Mouse (Mus musculus) layer of hippocampus, postnatal 36 days (tissue): ENCODE results near the gene Mydgf. TPM values are rescaled to one million over a fixed set of nuclear protein-coding genes. Genes with fewer than 3 reads are reported as not detected.

ENCODE experiments used
- DNase-seq, 2 experiments: peaks; one replicate each; pipeline ENCODE4 v3.0.0; 2022
- microRNA-seq, 2 experiments: library from miRNA; unstranded; fragments of <30 nt; microRNA quantifications; one replicate each; pipeline ENCODE4 v1.2.0; 2021
- total RNA-seq, 2 experiments: library from RNA; stranded (reverse); gene quantifications; 2 replicates each; pipeline ENCODE4 v1.2.3; 2021

The Mydgf gene
- total RNA-seq, 2 experiments from 2014 or later, result 40.9 to 44.0 TPM

GRCm38 (mm10) chr17:56141702-56142605 is 41.8 kb downstream of the Mydgf start:
- peak; percentile 70 to 71 for DNase-seq

- DNase-seq, result peak; percentile 80 to 85
These were observed 43.7 kb downstream of the Mydgf start, which contains the start of gene Sema6b for GRCm38 (mm10) chr17:56139858-56140595. Gene Sema6b, minus strand, starts transcription at chr17:56140343.

- no peak for DNase-seq
These were observed 44.4 kb downstream of the Mydgf start for GRCm38 (mm10) chr17:56139355-56139754.

GRCm38 (mm10) chr17:56137839-56138613 is 45.7 kb downstream of the Mydgf start:
- no peak for DNase-seq

- DNase-seq, result no peak
These were observed 47.2 kb downstream of the Mydgf start for GRCm38 (mm10) chr17:56136558-56136957.

GRCm38 (mm10) chr17:56134463-56134971 is 49.2 kb downstream of the Mydgf start:
- peak in 1 of 2 experiments; percentile 58 for DNase-seq

- no peak for DNase-seq
These were observed 50.0 kb downstream of the Mydgf start for GRCm38 (mm10) chr17:56133457-56134363.

GRCm38 (mm10) chr17:56132661-56133060 is 51.1 kb downstream of the Mydgf start:
- DNase-seq, result no peak

GRCm38 (mm10) chr17:56131814-56132213 is 51.9 kb downstream of the Mydgf start:
- DNase-seq, result no peak

GRCm38 (mm10) chr17:56131136-56131535 is 52.6 kb downstream of the Mydgf start:
- no peak for DNase-seq

- DNase-seq, result no peak
These were observed 55.5 kb downstream of the Mydgf start for GRCm38 (mm10) chr17:56128246-56128645.

GRCm38 (mm10) chr17:56126175-56126574 is 57.5 kb downstream of the Mydgf start:
- DNase-seq, result no peak

Small RNA genes lying within 50 kb of the gene (microRNA-seq; reads per million reads assigned to microRNA genes)
- 0 reads per million in 2 experiments for gene Gm44397

Other genes with a start within 250 kb of the Mydgf start
- gene Zfp119b, start 234.4 kb downstream of the Mydgf start, total RNA-seq, result 1 to 10 TPM; 3.4 to 5.4 TPM
- 1 to 10 TPM; 1.1 to 1.2 TPM for gene Ebi3, start 231.3 kb downstream of the Mydgf start, total RNA-seq
- gene Yju2, start 224.8 kb downstream of the Mydgf start, total RNA-seq, result 10 to 100 TPM; 17.4 to 20.5 TPM
- gene Shd, start 213.5 kb downstream of the Mydgf start, total RNA-seq, result 10 to 100 TPM; 24.4 to 26.8 TPM
- 10 to 100 TPM; 70.1 to 75.8 TPM for gene Fsd1, start 197.4 kb downstream of the Mydgf start, total RNA-seq
- gene Stap2, start 178.3 kb downstream of the Mydgf start, total RNA-seq, result 1 to 10 TPM; 2.1 TPM
- 100 to 1,000 TPM in 1 of 2 experiments, 10 to 100 TPM in 1; 95.5 to 102 TPM for gene Mpnd, start 178.2 kb downstream of the Mydgf start, total RNA-seq
- gene Sh3gl1, start 147.3 kb downstream of the Mydgf start, total RNA-seq, result 10 to 100 TPM; 61.5 to 69.6 TPM
- gene Chaf1a, start 143.5 kb downstream of the Mydgf start, total RNA-seq, result 1 to 10 TPM; 2.5 to 3.6 TPM
- gene Ubxn6, start 108.9 kb downstream of the Mydgf start, total RNA-seq, result 10 to 100 TPM; 84.6 to 87.3 TPM
- 100 to 1,000 TPM; 115 to 121 TPM for gene Hdgfl2, start 104.3 kb downstream of the Mydgf start, total RNA-seq
- gene Plin4, start 74.1 kb downstream of the Mydgf start, total RNA-seq, result 1 to 10 TPM; 1.4 to 6.8 TPM
- gene Plin5, start 66.3 kb downstream of the Mydgf start, total RNA-seq, result under 1 TPM; 0.40 to 0.63 TPM
- 1 to 10 TPM in 1 of 2 experiments, under 1 TPM in 1; 0.40 to 1.7 TPM for gene Lrg1, start 61.9 kb downstream of the Mydgf start, total RNA-seq
- gene Sema6b, start 43.6 kb downstream of the Mydgf start, total RNA-seq, result 100 to 1,000 TPM; 129 to 138 TPM
- gene Tnfaip8l1, start 21.4 kb downstream of the Mydgf start, total RNA-seq, result 1 to 10 TPM; 5.3 to 7.3 TPM
- 10 to 100 TPM; 68.2 to 70.9 TPM for gene Dpp9, start 35.0 kb upstream of the Mydgf start, total RNA-seq
- 10 to 100 TPM; 34.3 to 35.7 TPM for gene Fem1a, start 72.9 kb upstream of the Mydgf start, total RNA-seq
- 1 to 10 TPM; 6.1 to 6.7 TPM for gene Ticam1, start 92.9 kb upstream of the Mydgf start, total RNA-seq
- 10 to 100 TPM; 10.9 to 15.0 TPM for gene Plin3, start 109.0 kb upstream of the Mydgf start, total RNA-seq
- gene Arrdc5, start 116.4 kb upstream of the Mydgf start, total RNA-seq, result not detected
- gene Uhrf1, start 119.4 kb upstream of the Mydgf start, total RNA-seq, result 1 to 10 TPM; 1.2 to 1.3 TPM
- 10 to 100 TPM; 84.3 to 96.2 TPM for gene Kdm4b, start 142.1 kb upstream of the Mydgf start, total RNA-seq